Mouse (Mus musculus): ENCODE data around the gene Olfr1450. TPM values are rescaled to one million over a fixed set of nuclear protein-coding genes. Genes with fewer than 3 reads are reported as not detected.
"Not testable (repeated sequence)": the region's sequence is repeated elsewhere in the genome, so short reads cannot be mapped to it uniquely, and the experiment has no call there.

Olfr1450 gene
- polyA plus RNA-seq (2015; fragmentation: Nextera tagmentation; extraction: Ambion mirVana): not detected in 2 replicates

DNA sequence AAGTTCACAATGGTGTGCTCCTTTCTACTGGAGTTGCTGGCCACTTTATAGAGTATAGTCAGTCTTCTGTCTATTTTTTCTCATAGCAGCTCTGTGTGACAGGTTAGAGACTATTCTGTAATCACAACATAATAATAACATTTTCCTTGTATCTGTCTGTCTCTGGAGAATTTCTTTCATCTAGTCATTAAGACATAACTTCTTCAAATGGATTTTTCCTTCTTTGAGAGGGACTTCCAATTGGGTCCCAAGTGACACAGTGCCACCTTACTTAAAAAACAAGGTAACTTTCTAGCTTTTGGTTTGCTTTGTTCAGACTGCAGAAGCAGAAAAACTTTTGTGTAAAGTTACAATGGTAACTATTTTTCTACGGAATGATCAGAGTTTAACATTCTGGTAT, at the start of gene Olfr1450:
Olfr1450 (plus strand) TSS at position 301 of the 400 bp plus-strand sequence.
- no peak for DNase-seq (ENCODE audit: low spot score)

DNA sequence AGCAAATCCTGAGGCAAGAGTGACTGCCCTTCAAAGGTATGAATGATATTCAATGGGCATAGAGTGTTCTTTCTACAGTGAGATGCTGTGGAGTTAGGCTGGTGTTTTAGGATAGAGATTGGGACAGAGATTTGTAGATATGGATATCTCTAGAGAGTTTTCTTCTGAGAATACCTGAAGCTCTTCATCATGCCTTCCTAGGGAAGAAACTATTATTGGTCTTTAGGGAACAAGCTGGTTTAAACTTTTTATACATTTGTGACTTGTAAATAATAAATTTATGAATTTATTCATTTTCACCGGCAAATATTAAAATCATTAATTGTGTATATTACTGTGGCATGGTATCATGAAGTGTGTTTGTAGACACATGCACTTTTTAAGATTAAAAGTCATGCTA, 46.4 kb upstream of the Olfr1450 start, which contains the start of gene Olfr1447:
Olfr1447 (minus strand) TSS at position 101 of the 400 bp plus-strand sequence.
- DNase-seq (ENCODE audit: low spot score): no peak

DNA sequence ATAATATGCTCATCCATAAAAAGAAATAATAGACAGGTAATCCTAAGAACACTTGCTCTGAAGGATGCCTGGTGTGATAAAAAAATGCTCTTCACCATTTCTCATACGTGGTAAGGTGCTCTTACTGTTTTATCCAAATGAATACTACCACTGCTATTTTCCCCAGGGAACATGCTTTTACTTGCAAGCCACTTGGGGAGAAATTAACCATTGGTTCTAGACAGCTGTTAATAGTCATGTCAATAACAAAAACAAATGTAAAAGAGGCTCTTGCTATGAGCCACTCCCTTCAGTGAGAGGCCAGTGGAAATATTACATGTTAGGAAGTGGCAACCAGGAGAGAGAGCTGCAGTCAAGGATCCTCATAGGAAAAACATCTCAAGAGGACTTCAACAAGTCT, 25.7 kb upstream of the Olfr1450 start, which contains the start of gene Olfr1448:
Olfr1448 (minus strand) TSS at position 101 of the 400 bp plus-strand sequence.
- no peak for DNase-seq (ENCODE audit: low spot score)

DNA sequence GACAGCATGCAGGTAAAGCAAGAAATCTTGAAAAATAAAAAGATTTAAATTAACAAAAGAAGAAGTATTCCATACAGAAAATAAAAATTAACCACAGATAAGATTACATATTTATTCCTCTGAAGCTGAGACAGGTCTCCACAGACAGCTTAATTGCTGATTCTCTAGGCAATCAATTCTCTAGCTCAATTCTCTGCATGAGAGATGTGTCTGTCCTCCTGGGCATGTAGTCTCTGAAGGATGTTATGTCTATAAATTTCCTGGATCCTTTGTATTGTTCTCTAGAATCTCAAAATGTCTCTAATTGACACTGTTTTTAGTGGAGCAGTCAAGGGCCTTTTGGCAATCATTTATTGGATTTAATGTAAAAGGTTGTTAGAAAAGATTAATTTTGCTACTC, 19.5 kb upstream of the Olfr1450 start, which contains the start of gene Olfr1449:
Olfr1449 (plus strand) TSS at position 301 of the 400 bp plus-strand sequence.
- DNase-seq (ENCODE audit: low spot score): no peak

DNA sequence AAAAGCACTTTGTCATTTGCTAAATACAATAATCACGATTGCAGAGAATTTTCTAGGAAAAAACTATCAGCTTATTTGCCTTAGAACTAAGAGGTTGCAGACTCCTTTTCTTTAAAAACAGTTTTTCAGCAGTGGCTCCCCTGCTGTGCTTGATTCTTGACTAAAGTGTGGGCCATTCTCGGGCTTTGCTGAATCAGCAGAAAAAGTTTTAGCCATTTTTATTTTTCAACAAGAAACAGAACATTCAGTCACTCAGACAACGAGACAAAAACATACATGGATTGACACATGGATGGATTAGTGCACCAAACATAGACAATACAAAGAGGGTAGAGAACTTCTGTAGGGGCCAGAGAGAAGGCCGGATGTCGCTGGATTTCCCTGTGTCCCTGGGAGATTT, 20.0 kb downstream of the Olfr1450 start:
- DNase-seq (ENCODE audit: low spot score): not testable (repeated sequence)

DNA sequence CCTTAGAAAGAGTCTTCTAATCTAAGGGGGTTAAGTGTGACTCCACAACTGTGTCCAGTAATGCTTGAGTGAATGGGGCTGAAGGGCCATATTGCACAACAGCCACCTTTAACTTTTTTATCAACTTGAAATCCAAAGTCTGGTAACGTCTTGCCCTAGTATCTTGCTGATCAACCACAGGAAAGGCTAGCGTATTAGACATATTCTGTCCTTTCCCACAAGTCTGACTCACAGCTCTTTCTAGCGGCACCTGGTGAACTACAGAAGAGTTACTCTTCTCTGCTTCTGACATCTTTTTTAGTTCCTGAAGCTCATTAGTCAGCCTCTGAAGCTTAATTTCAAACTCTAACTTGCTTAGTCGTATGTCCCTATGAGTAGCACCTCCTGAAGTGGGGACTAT, 42.3 kb downstream of the Olfr1450 start:
- DNase-seq (ENCODE audit: low spot score): not testable (repeated sequence)

GRCm38 (mm10) chr19:12994714-12995113, 44.7 kb downstream of the Olfr1450 start, which contains the start of gene Olfr1451:
Gene Olfr1451, plus strand, starts transcription at chr19:12995014.
- no peak for DNase-seq (ENCODE audit: low spot score)

Other genes starting within 250 kb of the Olfr1450 start
- 0.93 and 1.6 TPM in 2 replicates for gene Cntf, start 184.6 kb upstream of the Olfr1450 start, polyA plus RNA-seq (2015; fragmentation: Nextera tagmentation; extraction: Ambion mirVana)
- 14.8 and 18.2 TPM in 2 replicates for gene Zfp91, start 154.1 kb upstream of the Olfr1450 start, polyA plus RNA-seq (2015; fragmentation: Nextera tagmentation; extraction: Ambion mirVana)
- gene Lpxn, start 154.1 kb upstream of the Olfr1450 start, polyA plus RNA-seq (2015; fragmentation: Nextera tagmentation; extraction: Ambion mirVana): 43.3 and 48.2 TPM in 2 replicates
- gene Gm5244, start 103.6 kb upstream of the Olfr1450 start, polyA plus RNA-seq (2015; fragmentation: Nextera tagmentation; extraction: Ambion mirVana): not detected in 2 replicates
- 0.06 and 0.09 TPM in 2 replicates for gene Olfr1444, start 93.0 kb upstream of the Olfr1450 start, polyA plus RNA-seq (2015; fragmentation: Nextera tagmentation; extraction: Ambion mirVana)
- gene Olfr1445, start 66.4 kb upstream of the Olfr1450 start, polyA plus RNA-seq (2015; fragmentation: Nextera tagmentation; extraction: Ambion mirVana): not detected in 2 replicates
- gene Olfr1446, start 56.7 kb upstream of the Olfr1450 start, polyA plus RNA-seq (2015; fragmentation: Nextera tagmentation; extraction: Ambion mirVana): not detected in 2 replicates
- not detected in 2 replicates for gene Olfr1447, start 46.5 kb upstream of the Olfr1450 start, polyA plus RNA-seq (2015; fragmentation: Nextera tagmentation; extraction: Ambion mirVana)
- not detected in 2 replicates for gene Olfr1448, start 25.8 kb upstream of the Olfr1450 start, polyA plus RNA-seq (2015; fragmentation: Nextera tagmentation; extraction: Ambion mirVana)
- gene Olfr1449, start 19.4 kb upstream of the Olfr1450 start, polyA plus RNA-seq (2015; fragmentation: Nextera tagmentation; extraction: Ambion mirVana): not detected in 2 replicates
- gene Olfr1451, start 44.8 kb downstream of the Olfr1450 start, polyA plus RNA-seq (2015; fragmentation: Nextera tagmentation; extraction: Ambion mirVana): not detected in 2 replicates
- not detected in 2 replicates for gene Olfr1453, start 78.1 kb downstream of the Olfr1450 start, polyA plus RNA-seq (2015; fragmentation: Nextera tagmentation; extraction: Ambion mirVana)
- gene Olfr1454, start 110.4 kb downstream of the Olfr1450 start, polyA plus RNA-seq (2015; fragmentation: Nextera tagmentation; extraction: Ambion mirVana): not detected in 2 replicates
- gene Olfr1457, start 147.6 kb downstream of the Olfr1450 start, polyA plus RNA-seq (2015; fragmentation: Nextera tagmentation; extraction: Ambion mirVana): not detected in 2 replicates
- not detected in 2 replicates for gene Olfr1458, start 156.5 kb downstream of the Olfr1450 start, polyA plus RNA-seq (2015; fragmentation: Nextera tagmentation; extraction: Ambion mirVana)
- gene Olfr1459, start 199.3 kb downstream of the Olfr1450 start, polyA plus RNA-seq (2015; fragmentation: Nextera tagmentation; extraction: Ambion mirVana): not detected in 2 replicates
- not detected in 2 replicates for gene Olfr1461, start 212.7 kb downstream of the Olfr1450 start, polyA plus RNA-seq (2015; fragmentation: Nextera tagmentation; extraction: Ambion mirVana)
- not detected in 2 replicates for gene Olfr1462, start 235.5 kb downstream of the Olfr1450 start, polyA plus RNA-seq (2015; fragmentation: Nextera tagmentation; extraction: Ambion mirVana)

Data from thymus, postnatal 0 days (tissue).